Mouse (Mus musculus): ENCODE results near the gene Ankrd34a. TPM values are rescaled to one million over a fixed set of nuclear protein-coding genes. Genes with fewer than 3 reads are reported as not detected.

The Ankrd34a gene
- polyA plus RNA-seq, 1 experiment from 2014 or later, result 8.5 TPM

DNA sequence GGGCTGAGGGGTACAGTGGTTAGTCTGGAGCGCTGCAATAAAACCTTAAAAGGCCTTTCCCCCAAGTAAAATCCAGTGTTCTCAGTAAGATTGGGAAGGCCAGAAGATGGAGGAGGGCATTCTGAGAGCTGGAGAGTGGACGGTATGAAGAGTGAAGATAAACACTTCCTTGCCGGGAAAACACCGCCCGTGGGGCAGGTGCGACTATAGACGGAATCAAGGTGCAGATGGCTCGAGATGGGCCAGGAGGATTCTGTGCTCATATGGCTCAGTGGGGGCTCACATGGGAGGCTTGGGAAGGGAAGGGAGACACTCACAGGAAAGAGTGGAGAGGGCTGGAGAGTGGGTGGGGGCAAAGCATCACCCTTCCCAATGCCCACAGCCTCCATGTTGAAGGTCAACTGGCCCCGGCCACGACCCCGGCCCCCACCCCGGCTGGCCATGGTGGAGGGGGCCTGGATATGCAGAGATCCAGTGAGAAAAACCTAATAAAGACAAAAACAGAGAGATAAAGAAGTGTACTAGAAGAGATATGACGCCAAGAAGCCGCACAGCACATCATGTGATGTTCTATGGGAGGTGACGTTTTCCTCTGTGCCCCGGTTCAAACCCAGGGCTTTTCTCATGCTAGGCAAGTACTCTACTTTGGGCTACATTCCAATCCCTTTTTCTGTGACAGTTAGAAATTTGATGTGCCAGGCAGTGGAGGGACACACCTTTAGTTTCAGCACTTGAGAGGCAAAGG is 14.5 kb upstream of the Ankrd34a start:
- Histone ChIP-seq H3K9me3 (ENCODE audit: control insufficient read depth, low read length) (no peaks in the 10 kb centered on the region), H3K9ac (ENCODE audit: low read length) (no peak overlapping the region; the same call in 1 of the 2 replicates), H3K27me3 (ENCODE audit: control insufficient read depth, insufficient read depth, low read length) (no peaks in the 10 kb centered on the region), H3K27ac (replicated peaks in 1 of 2; ENCODE audit: control insufficient read depth in 1 of 2, insufficient read depth in 1 of 2, low read depth in 2 of 2, low read length in 2 of 2) (no peak overlapping the region), H3K4me3 (ENCODE audit: control insufficient read depth in 1 of 2, insufficient read depth in 1 of 2, low read depth in 1 of 2, low read length in 2 of 2) (no peak overlapping the region), H3K4me2 (ENCODE audit: low read length) (no peak overlapping the region), H3K36me3 (ENCODE audit: control insufficient read depth, insufficient read depth, low read length) (no peaks in the 10 kb centered on the region), H3K4me1 (ENCODE audit: control insufficient read depth in 2 of 2, insufficient read depth in 2 of 2, low read length in 2 of 2) (peaks cover 15 to 31% of the 10 kb centered on the region in 2 experiments)
- WGBS, result 77% methylated on average over 16 of the region's 16 CpGs
- ATAC-seq (ENCODE audit: insufficient number of reproducible peaks, insufficient read depth, low FRiP score, low read depth), result no peak

GRCm38 (mm10) chr3:96583386-96583785 is 13.1 kb upstream of the Ankrd34a start:
- WGBS, result 87% methylated on average over 5 of the region's 5 CpGs
- Histone ChIP-seq H3K27ac (replicated peaks in 1 of 2; ENCODE audit: control insufficient read depth in 1 of 2, insufficient read depth in 1 of 2, low read depth in 2 of 2, low read length in 2 of 2) (no peak overlapping the region), H3K27me3 (ENCODE audit: control insufficient read depth, insufficient read depth, low read length) (no peaks in the 10 kb centered on the region), H3K36me3 (ENCODE audit: control insufficient read depth, insufficient read depth, low read length) (no peaks in the 10 kb centered on the region), H3K9me3 (ENCODE audit: control insufficient read depth, low read length) (no peaks in the 10 kb centered on the region), H3K4me3 (ENCODE audit: control insufficient read depth in 1 of 2, insufficient read depth in 1 of 2, low read depth in 1 of 2, low read length in 2 of 2) (no peak overlapping the region), H3K4me1 (ENCODE audit: control insufficient read depth in 2 of 2, insufficient read depth in 2 of 2, low read length in 2 of 2) (peaks cover 7 to 22% of the 10 kb centered on the region in 2 experiments), H3K9ac (ENCODE audit: low read length) (no peak overlapping the region), H3K4me2 (ENCODE audit: low read length) (no peak overlapping the region)
- ATAC-seq (ENCODE audit: insufficient number of reproducible peaks, insufficient read depth, low FRiP score, low read depth), result no peak

DNA sequence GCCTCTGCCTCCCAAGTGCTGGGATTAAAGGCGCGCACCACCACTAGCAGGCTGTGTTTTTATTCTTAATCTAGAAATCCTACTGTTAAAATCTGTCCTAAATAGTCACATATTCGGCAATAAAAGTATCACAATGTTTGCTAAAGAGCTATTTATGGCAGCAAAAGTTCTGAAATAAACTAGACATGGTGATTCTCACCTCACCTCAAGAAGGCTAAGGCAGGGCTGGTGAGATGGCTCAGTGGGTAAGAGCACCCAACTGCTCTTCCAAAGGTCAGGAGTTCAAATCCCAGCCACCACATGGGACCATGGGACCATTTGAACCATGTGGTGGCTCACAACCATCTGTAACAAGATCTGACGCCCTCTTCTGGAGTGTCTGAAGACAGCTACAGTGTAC is 5.8 kb upstream of the Ankrd34a start:
- H3K9ac ChIP-seq (ENCODE audit: low read length), result no peak overlapping the region
- H3K4me2 ChIP-seq (ENCODE audit: low read length), result no peak overlapping the region
- H3K4me3 ChIP-seq (ENCODE audit: control insufficient read depth in 1 of 2, insufficient read depth in 1 of 2, low read depth in 1 of 2, low read length in 2 of 2), result no peak overlapping the region
- no peak for ATAC-seq (ENCODE audit: insufficient number of reproducible peaks, insufficient read depth, low FRiP score, low read depth)
- WGBS, result 82% methylated on average over 4 of the region's 4 CpGs
- H3K27me3 ChIP-seq (ENCODE audit: control insufficient read depth, insufficient read depth, low read length), result no peaks in the 10 kb centered on the region
- no peaks in the 10 kb centered on the region for H3K36me3 ChIP-seq (ENCODE audit: control insufficient read depth, insufficient read depth, low read length)
- H3K9me3 ChIP-seq (ENCODE audit: control insufficient read depth, low read length), result no peaks in the 10 kb centered on the region
- peaks cover 3 to 15% of the 10 kb centered on the region in 2 experiments; a peak in 3 of 4 replicates for H3K4me1 ChIP-seq (ENCODE audit: control insufficient read depth in 2 of 2, insufficient read depth in 2 of 2, low read length in 2 of 2)
- no peak overlapping the region for H3K27ac ChIP-seq (replicated peaks in 1 of 2; ENCODE audit: control insufficient read depth in 1 of 2, insufficient read depth in 1 of 2, low read depth in 2 of 2, low read length in 2 of 2)

- Histone ChIP-seq H3K27ac (replicated peaks in 1 of 2; ENCODE audit: control insufficient read depth in 1 of 2, insufficient read depth in 1 of 2, low read depth in 2 of 2, low read length in 2 of 2) (peak overlapping the region; percentile 87 to 88), H3K4me3 (ENCODE audit: control insufficient read depth in 1 of 2, insufficient read depth in 1 of 2, low read depth in 1 of 2, low read length in 2 of 2) (peak overlapping the region; percentile 68 to 85), H3K9ac (ENCODE audit: low read length) (peak overlapping the region; percentile 82), H3K9me3 (ENCODE audit: control insufficient read depth, low read length) (no peaks in the 10 kb centered on the region), H3K4me1 (ENCODE audit: control insufficient read depth in 2 of 2, insufficient read depth in 2 of 2, low read length in 2 of 2) (peaks cover 8 to 32% of the 10 kb centered on the region in 2 experiments; a peak in 3 of 4 replicates), H3K27me3 (ENCODE audit: control insufficient read depth, insufficient read depth, low read length) (no peaks in the 10 kb centered on the region), H3K4me2 (ENCODE audit: low read length) (peak overlapping the region; percentile 85), H3K36me3 (ENCODE audit: control insufficient read depth, insufficient read depth, low read length) (no peaks in the 10 kb centered on the region)
- no peak for ATAC-seq (ENCODE audit: insufficient number of reproducible peaks, insufficient read depth, low FRiP score, low read depth)
- under 1% methylated on average over 10 of the region's 10 CpGs for WGBS
These were observed 3.1 kb upstream of the Ankrd34a start for GRCm38 (mm10) chr3:96593374-96593773.

DNA sequence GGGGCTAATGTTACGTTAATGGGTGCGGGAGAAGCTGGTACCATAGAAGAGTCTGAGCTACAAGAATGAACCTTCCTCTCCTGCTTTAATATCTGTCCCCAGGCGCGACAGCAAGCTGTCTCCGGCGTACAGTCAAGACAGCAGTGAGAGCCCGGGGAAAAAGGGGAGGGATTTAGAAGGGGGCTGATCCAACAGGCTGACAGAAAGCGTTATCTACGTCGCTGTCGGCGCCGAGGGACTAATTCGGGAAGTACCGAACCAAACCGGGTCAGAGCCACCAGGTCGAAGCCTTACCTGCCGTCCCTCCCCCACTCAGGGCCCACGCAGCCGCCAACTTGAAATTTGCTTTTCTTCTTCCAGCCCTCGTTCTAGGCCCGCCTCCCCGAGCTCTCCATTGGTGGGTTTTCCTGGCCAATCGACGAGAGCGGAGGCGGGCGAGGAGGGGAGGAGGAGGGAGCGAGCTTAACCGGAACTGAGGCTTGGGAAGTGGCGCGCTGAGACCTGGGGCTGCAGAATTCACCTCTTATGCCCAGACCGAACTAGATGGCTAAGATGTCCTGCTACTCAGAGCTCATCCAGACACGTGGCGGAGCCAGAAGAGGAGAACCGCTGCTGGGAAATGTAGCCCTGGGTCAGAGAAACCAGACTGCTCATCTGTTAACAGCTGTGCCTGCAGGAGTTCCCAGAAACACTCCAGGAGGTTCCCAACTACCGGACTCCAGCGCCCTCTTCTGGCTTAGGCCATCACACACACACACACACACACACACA is 2.5 kb upstream of the Ankrd34a start, which contains the start of gene Polr3gl:
Polr3gl (minus strand) TSS at position 392 of the 771 bp plus-strand sequence.
- peak within 1 kb of the TSS; percentile 85 for H3K4me2 ChIP-seq (ENCODE audit: low read length)
- H3K36me3 ChIP-seq (ENCODE audit: control insufficient read depth, insufficient read depth, low read length), result no peaks in the 10 kb centered on the region
- peak; percentile 85 for ATAC-seq (ENCODE audit: insufficient number of reproducible peaks, insufficient read depth, low FRiP score, low read depth)
- peak within 1 kb of the TSS; percentile 82 for H3K9ac ChIP-seq (ENCODE audit: low read length)
- peak within 1 kb of the TSS; percentile 68 to 85 for H3K4me3 ChIP-seq (ENCODE audit: control insufficient read depth in 1 of 2, insufficient read depth in 1 of 2, low read depth in 1 of 2, low read length in 2 of 2)
- peaks cover 8 to 37% of the 10 kb centered on the region in 2 experiments; a peak in 3 of 4 replicates for H3K4me1 ChIP-seq (ENCODE audit: control insufficient read depth in 2 of 2, insufficient read depth in 2 of 2, low read length in 2 of 2)
- H3K9me3 ChIP-seq (ENCODE audit: control insufficient read depth, low read length), result no peaks in the 10 kb centered on the region
- no peaks in the 10 kb centered on the region for H3K27me3 ChIP-seq (ENCODE audit: control insufficient read depth, insufficient read depth, low read length)
- WGBS, result under 1% methylated on average over 36 of the region's 38 CpGs
- H3K27ac ChIP-seq (replicated peaks in 1 of 2; ENCODE audit: control insufficient read depth in 1 of 2, insufficient read depth in 1 of 2, low read depth in 2 of 2, low read length in 2 of 2), result peak within 1 kb of the TSS; percentile 87 to 88

GRCm38 (mm10) chr3:96594851-96595250 is 1.6 kb upstream of the Ankrd34a start:
- WGBS, result 81% methylated on average over 5 of the region's 5 CpGs
- no peaks in the 10 kb centered on the region for H3K9me3 ChIP-seq (ENCODE audit: control insufficient read depth, low read length)
- no peak overlapping the region for H3K4me3 ChIP-seq (ENCODE audit: control insufficient read depth in 1 of 2, insufficient read depth in 1 of 2, low read depth in 1 of 2, low read length in 2 of 2)
- no peaks in the 10 kb centered on the region for H3K27me3 ChIP-seq (ENCODE audit: control insufficient read depth, insufficient read depth, low read length)
- H3K27ac ChIP-seq (replicated peaks in 1 of 2; ENCODE audit: control insufficient read depth in 1 of 2, insufficient read depth in 1 of 2, low read depth in 2 of 2, low read length in 2 of 2), result no peak overlapping the region
- H3K4me1 ChIP-seq (ENCODE audit: control insufficient read depth in 2 of 2, insufficient read depth in 2 of 2, low read length in 2 of 2), result peaks cover 8 to 39% of the 10 kb centered on the region in 2 experiments; a peak in 3 of 4 replicates
- no peak overlapping the region for H3K9ac ChIP-seq (ENCODE audit: low read length)
- H3K4me2 ChIP-seq (ENCODE audit: low read length), result no peak overlapping the region
- no peaks in the 10 kb centered on the region for H3K36me3 ChIP-seq (ENCODE audit: control insufficient read depth, insufficient read depth, low read length)
- ATAC-seq (ENCODE audit: insufficient number of reproducible peaks, insufficient read depth, low FRiP score, low read depth), result no peak

DNA sequence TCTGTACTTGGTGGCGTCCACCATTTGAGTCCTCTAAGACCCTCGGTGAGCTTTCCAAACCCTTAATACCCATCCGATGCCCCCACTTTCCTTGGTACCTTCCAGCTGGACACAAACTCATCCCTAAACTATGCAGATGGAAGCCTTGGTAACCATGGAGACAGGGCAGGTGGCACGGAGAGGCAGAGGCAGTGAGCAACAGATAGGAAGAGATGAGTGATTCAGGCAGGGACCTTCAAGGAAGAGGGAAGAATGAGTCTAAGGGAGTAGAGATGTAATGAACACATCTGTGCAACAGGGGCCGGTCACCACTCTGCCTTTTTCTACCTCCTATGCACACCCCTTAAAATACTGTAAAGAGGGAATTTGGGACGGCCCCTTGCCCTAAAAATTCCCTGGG is 775 bp upstream of the Ankrd34a start:
- no peaks in the 10 kb centered on the region for H3K9me3 ChIP-seq (ENCODE audit: control insufficient read depth, low read length)
- 26% methylated on average over 6 of the region's 6 CpGs for WGBS
- H3K27ac ChIP-seq (replicated peaks in 1 of 2; ENCODE audit: control insufficient read depth in 1 of 2, insufficient read depth in 1 of 2, low read depth in 2 of 2, low read length in 2 of 2), result peak overlapping the region; percentile 79 to 82; a peak in 2 of 4 replicates
- no peak for ATAC-seq (ENCODE audit: insufficient number of reproducible peaks, insufficient read depth, low FRiP score, low read depth)
- H3K4me2 ChIP-seq (ENCODE audit: low read length), result peak overlapping the region; percentile 96
- peaks cover 8 to 45% of the 10 kb centered on the region in 2 experiments; a peak in 3 of 4 replicates for H3K4me1 ChIP-seq (ENCODE audit: control insufficient read depth in 2 of 2, insufficient read depth in 2 of 2, low read length in 2 of 2)
- H3K36me3 ChIP-seq (ENCODE audit: control insufficient read depth, insufficient read depth, low read length), result no peaks in the 10 kb centered on the region
- peak overlapping the region; percentile 88 for H3K9ac ChIP-seq (ENCODE audit: low read length)
- H3K27me3 ChIP-seq (ENCODE audit: control insufficient read depth, insufficient read depth, low read length), result no peaks in the 10 kb centered on the region
- peak overlapping the region; percentile 49 to 51; a peak in 3 of 4 replicates for H3K4me3 ChIP-seq (ENCODE audit: control insufficient read depth in 1 of 2, insufficient read depth in 1 of 2, low read depth in 1 of 2, low read length in 2 of 2)

Measured in heart, embryonic 14.5 days (tissue).